Mouse (Mus musculus): Measurements from ENCODE around the gene Zfyve26. TPM values are rescaled to one million over a fixed set of nuclear protein-coding genes. Genes with fewer than 3 reads are reported as not detected.
"Not testable (repeated sequence)": the region's sequence is repeated elsewhere in the genome, so short reads cannot be mapped to it uniquely, and the experiment has no call there.

Gene Zfyve26
- 10.7 and 11.8 TPM in 2 replicates for polyA plus RNA-seq (2015; fragmentation: Nextera tagmentation; extraction: Ambion mirVana)

DNA sequence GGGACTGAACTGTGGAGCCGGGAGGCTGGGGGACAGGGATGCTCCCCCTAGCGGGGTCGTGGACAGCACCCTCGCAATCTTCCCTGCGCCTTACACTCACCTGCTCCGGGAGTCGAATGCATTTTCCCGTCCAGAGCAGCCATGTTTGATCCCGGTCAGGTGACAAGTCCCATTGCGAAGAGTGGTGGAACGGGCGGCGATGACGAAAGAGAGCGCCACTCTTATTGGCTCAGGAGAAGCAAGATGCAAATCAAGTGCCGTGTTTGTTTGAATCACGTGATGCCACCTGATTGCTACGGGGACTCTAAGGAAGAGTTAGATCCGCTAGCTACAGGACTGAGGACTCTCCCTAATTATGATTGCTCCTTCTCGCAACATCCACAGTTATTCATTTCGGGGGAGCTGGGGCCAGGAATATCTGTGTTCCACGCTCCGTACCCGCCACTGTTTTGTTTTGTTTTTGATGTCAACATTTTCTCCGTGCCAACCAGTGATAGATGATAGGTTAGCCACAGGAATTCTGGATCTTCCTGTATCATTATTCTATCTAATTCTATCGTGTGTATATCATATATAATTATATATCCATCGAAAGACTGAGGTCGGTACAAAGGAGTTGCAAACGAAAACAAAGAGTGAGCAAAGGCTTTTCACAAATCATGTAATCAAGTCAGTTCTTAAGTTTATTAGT lies at the start of gene Zfyve26:
Gene Zfyve26 (minus strand): TSS at position 179 of the 691 bp plus-strand sequence.
- Histone ChIP-seq H3K9me3 (no peaks in the 10 kb centered on the region), H3K4me2 (peak within 1 kb of the TSS; percentile 86), H3K27me3 (no peaks in the 10 kb centered on the region), H3K4me1 (replicated peaks) (peaks cover 25% of the 10 kb centered on the region), H3K36me3 (peaks cover 6% of the 10 kb centered on the region), H3K4me3 (peak within 1 kb of the TSS; percentile 72), H3K27ac (peak within 1 kb of the TSS; percentile 77), H3K9ac (peak within 1 kb of the TSS; percentile 81)
- under 1% methylated on average over 29 of the region's 29 CpGs for WGBS
- ATAC-seq (ENCODE audit: low FRiP score), result peak; percentile 98

DNA sequence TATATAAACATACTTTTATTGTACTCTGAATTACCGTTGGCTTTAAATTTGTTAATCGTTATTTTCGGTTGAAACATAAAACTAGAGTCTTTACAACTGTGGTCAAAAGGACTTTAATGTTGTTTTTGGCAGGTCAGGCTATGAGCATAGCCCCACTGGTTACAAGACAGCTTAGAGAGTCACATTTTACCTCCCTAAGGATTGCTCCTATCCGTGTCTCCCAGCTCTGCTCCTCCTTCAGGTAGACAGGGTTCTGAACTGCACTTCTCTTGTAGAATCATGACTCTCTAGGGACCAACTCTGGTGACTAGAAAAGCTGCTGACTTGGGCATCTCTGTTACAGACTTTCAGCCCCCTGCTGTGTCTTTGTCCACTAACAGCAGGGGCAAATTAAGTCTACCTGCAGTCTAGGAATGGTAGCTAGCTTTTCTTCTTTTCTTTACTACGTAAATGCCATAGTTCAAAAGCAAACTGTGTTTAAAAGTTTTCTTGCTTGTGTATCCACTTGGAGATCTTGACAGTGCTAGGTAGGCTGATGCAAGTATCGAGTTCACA lies 45.3 kb upstream of the Zfyve26 start:
- Histone ChIP-seq H3K4me1 (replicated peaks) (no peaks in the 10 kb centered on the region; the same call in 1 of the 2 replicates), H3K9ac (no peak overlapping the region), H3K27ac (no peak overlapping the region), H3K27me3 (no peaks in the 10 kb centered on the region), H3K4me2 (no peak overlapping the region), H3K4me3 (no peak overlapping the region), H3K9me3 (no peaks in the 10 kb centered on the region), H3K36me3 (no peaks in the 10 kb centered on the region)
- ATAC-seq (ENCODE audit: low FRiP score), result no peak
- WGBS, result 62% methylated on average over 6 of the region's 6 CpGs

DNA sequence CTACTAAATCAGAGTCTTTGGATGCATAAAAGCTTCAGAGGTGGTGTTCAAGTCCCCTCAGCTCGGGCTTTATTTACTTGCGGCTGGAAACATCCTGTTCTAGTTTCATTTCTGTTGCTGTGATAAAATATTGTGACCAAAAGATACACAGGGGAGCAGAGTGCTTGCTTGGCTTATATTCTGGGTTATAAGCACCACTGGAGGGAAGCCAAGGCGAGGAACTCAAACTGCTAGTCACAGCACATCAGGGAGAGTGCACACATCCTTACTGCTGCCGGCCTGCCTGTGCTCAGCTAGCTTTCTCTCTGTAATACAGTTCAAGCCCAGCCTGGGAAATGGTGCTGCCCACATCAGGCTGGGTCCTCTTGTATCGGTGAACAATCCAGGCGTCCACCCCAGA lies 44.4 kb upstream of the Zfyve26 start:
- H3K36me3 ChIP-seq, result no peaks in the 10 kb centered on the region
- ATAC-seq (ENCODE audit: low FRiP score), result no peak
- no peaks in the 10 kb centered on the region for H3K27me3 ChIP-seq
- no peak overlapping the region for H3K27ac ChIP-seq
- H3K9me3 ChIP-seq, result no peaks in the 10 kb centered on the region
- H3K4me3 ChIP-seq, result no peak overlapping the region
- no peak overlapping the region for H3K9ac ChIP-seq
- 80% methylated on average over 6 of the region's 6 CpGs for WGBS
- no peak overlapping the region for H3K4me2 ChIP-seq
- H3K4me1 ChIP-seq (replicated peaks), result no peaks in the 10 kb centered on the region; the same call in 1 of the 2 replicates

DNA sequence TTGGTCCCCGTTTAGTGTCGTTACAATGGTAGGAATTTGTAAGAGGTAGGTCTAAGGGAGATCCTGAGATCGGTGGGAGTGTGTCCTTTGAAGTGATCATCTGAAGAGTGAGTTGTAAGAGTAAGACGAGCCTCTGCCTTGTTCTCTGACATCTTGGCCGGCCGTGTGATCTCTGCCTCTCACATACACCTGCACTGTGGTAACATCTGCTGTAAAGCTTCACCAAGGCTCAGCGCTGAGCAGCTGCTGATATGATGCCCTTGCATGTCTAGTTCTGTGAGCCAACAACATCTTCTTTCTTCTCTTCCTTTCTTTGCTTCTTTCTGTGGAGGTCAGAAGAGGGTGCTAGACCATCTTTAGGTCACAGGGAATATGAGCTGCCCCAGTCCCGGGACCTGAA lies 42.7 kb upstream of the Zfyve26 start:
- Histone ChIP-seq H3K4me2 (no peak overlapping the region), H3K36me3 (peaks cover 4% of the 10 kb centered on the region), H3K27me3 (no peaks in the 10 kb centered on the region), H3K9me3 (0 out of 2 replicates have a peak, but pooled peaks cover 5% of the 10 kb centered on the region), H3K4me3 (no peak overlapping the region), H3K4me1 (replicated peaks) (no peaks in the 10 kb centered on the region; the same call in 1 of the 2 replicates), H3K9ac (no peak overlapping the region), H3K27ac (no peak overlapping the region)
- no peak for ATAC-seq (ENCODE audit: low FRiP score)
- WGBS, result 91% methylated on average over 8 of the region's 8 CpGs

DNA sequence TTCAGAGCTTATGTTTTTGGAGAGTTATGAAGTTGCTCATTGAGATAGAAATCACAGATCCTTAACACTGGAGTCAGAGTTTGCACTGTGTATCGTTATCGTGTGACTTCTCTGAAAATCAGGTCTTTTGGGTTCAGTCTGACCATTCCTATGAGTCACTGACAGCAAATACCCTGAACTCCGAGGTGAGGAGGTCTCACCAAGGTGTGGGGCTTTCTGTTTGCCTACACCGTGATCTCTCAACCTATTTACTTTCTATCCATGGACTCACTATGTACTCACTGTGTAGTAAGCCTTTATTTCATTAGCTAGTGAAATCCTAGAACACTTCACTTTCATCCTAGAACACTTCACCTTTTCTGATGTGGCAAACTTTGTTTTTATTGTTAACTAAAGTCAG lies 35.6 kb upstream of the Zfyve26 start:
- Histone ChIP-seq H3K27ac (no peak overlapping the region), H3K9me3 (0 out of 2 replicates have a peak, but pooled peaks cover 5% of the 10 kb centered on the region), H3K4me3 (no peak overlapping the region), H3K27me3 (no peaks in the 10 kb centered on the region), H3K36me3 (peaks cover 4% of the 10 kb centered on the region), H3K4me2 (no peak overlapping the region), H3K9ac (no peak overlapping the region), H3K4me1 (replicated peaks) (no peaks in the 10 kb centered on the region)
- no peak for ATAC-seq (ENCODE audit: low FRiP score)
- 92% methylated on average over 4 of the region's 4 CpGs for WGBS

DNA sequence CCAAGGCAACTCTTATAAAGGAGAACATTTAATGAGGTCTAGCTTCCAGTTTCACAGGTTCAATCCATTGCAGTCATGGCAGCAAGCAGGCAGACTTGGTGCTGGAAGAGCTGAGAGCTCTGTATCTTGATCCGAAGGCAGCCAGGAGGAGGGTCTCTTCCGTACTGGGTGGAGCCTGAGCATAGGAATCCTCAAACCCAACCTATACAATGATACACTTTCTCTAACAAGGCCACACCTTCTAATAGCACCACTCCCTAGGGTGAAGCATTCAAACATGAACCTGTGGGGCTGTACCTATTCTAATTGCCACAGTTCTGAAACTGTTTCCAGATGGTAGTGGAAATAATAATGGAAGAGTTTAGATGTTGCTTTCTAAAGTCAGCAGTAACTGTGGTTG lies 34.5 kb upstream of the Zfyve26 start:
- ATAC-seq (ENCODE audit: low FRiP score), result no peak
- Histone ChIP-seq H3K4me3 (no peak overlapping the region), H3K9ac (no peak overlapping the region), H3K27me3 (no peaks in the 10 kb centered on the region), H3K36me3 (peaks cover 4% of the 10 kb centered on the region), H3K9me3 (0 out of 2 replicates have a peak, but pooled peaks cover 5% of the 10 kb centered on the region), H3K4me1 (replicated peaks) (no peaks in the 10 kb centered on the region), H3K27ac (no peak overlapping the region), H3K4me2 (no peak overlapping the region)
- 83% methylated on average over 2 of the region's 2 CpGs for WGBS

DNA sequence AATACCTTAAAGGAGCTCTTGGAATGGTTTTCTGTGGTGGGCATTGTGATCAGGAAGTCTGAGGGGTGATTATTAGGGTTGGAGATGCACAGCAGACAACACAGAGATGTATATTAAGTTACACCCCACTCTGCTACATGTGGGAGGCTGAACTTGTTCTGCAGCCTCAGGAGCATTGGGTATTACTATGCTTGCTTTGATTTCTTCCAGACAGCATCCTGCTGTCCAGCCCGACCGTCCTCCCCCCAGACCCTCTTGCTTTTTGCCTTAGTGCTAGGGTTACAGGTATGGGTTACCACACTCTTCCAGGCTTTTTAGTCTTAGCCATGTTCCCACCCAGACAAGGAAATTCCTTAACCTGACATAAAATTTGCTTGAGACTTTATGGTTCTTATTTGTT lies 31.8 kb upstream of the Zfyve26 start:
- Histone ChIP-seq H3K27me3 (no peaks in the 10 kb centered on the region), H3K27ac (no peak overlapping the region), H3K4me1 (replicated peaks) (no peaks in the 10 kb centered on the region), H3K4me2 (no peak overlapping the region), H3K9ac (no peak overlapping the region), H3K36me3 (no peaks in the 10 kb centered on the region), H3K4me3 (no peak overlapping the region), H3K9me3 (no peaks in the 10 kb centered on the region)
- WGBS, result 95% methylated on average over 2 of the region's 2 CpGs
- no peak for ATAC-seq (ENCODE audit: low FRiP score)

DNA sequence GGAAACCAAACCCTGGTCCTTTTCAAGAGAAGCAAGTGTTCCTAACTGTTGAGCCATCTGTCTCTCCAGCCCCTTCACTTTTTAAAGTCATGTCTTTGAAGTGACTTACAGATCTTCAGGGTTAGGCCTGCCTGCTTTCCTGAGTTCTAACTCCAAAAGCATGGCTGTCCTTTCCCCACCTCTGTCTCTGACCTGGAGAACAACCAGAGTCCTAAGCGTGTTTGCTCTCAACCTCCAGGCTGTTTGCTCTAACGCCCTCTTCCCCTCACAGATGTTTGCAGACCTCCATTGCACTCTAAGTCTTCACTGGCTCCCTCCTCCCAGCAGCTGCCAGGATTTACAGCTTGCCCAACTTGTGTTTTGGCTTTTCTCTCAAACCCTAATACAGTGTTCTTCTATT lies 30.6 kb upstream of the Zfyve26 start:
- H3K9me3 ChIP-seq, result no peaks in the 10 kb centered on the region
- 80% methylated on average over 2 of the region's 2 CpGs for WGBS
- ATAC-seq (ENCODE audit: low FRiP score), result no peak

DNA sequence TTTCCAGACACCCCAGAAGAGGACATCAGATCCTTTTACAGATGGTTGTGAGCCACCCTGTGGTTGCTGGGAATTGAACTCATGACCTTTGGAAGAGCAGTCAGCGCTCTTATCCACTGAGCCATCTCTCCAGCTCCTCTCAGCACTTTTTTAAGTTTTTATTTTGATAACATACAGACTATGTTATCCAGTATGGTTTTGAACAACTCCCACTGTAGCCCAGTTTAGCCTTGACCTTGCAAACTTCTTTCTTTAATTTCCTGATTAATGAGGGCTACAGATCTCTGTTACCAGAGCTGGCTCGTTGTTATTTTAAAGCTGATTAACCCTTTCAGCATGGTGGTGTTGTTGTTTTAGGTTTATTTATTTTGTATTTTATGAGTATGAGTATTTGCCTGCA lies 30.1 kb upstream of the Zfyve26 start:
- H3K9ac ChIP-seq, result no peak overlapping the region
- WGBS, result 63% methylated on average over 2 of the region's 2 CpGs
- no peaks in the 10 kb centered on the region for H3K9me3 ChIP-seq
- no peak for ATAC-seq (ENCODE audit: low FRiP score)
- no peak overlapping the region for H3K4me3 ChIP-seq
- H3K4me1 ChIP-seq (replicated peaks), result no peaks in the 10 kb centered on the region
- H3K36me3 ChIP-seq, result no peaks in the 10 kb centered on the region
- H3K27ac ChIP-seq, result no peak overlapping the region
- H3K4me2 ChIP-seq, result no peak overlapping the region
- no peaks in the 10 kb centered on the region for H3K27me3 ChIP-seq

More for the DNA sequence above, 30.6 kb upstream of the Zfyve26 start:
- no peaks in the 10 kb centered on the region for H3K4me1 ChIP-seq (replicated peaks)
- H3K4me3 ChIP-seq, result no peak overlapping the region
- H3K27me3 ChIP-seq, result no peaks in the 10 kb centered on the region
- no peak overlapping the region for H3K9ac ChIP-seq
- H3K36me3 ChIP-seq, result no peaks in the 10 kb centered on the region
- no peak overlapping the region for H3K4me2 ChIP-seq
- H3K27ac ChIP-seq, result no peak overlapping the region

DNA sequence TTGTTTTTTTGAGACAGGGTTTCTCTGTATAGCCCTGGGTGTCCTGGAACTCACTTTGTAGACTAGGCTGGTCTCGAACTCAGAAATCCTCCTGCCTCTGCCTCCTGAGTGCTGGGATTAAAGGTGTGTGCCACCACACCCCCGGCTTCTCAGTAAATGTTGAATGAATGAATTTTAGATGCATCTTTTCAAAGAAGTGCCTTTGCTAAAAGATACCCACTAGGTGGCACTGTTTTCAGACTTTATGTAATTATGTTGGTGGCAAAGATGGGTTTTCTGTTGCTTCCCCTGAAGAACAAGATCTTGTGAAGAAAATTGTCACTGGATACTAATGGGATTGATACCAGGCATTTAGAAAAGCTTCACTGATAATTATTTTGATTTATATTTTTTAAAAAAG lies 26.4 kb upstream of the Zfyve26 start:
- not testable (repeated sequence) for H3K9me3 ChIP-seq; H3K4me2 ChIP-seq; H3K27ac ChIP-seq; H3K27me3 ChIP-seq; H3K9ac ChIP-seq; H3K4me1 ChIP-seq (replicated peaks); H3K36me3 ChIP-seq; H3K4me3 ChIP-seq; ATAC-seq (ENCODE audit: low FRiP score)
- 66% methylated on average over 2 of the region's 2 CpGs for WGBS

DNA sequence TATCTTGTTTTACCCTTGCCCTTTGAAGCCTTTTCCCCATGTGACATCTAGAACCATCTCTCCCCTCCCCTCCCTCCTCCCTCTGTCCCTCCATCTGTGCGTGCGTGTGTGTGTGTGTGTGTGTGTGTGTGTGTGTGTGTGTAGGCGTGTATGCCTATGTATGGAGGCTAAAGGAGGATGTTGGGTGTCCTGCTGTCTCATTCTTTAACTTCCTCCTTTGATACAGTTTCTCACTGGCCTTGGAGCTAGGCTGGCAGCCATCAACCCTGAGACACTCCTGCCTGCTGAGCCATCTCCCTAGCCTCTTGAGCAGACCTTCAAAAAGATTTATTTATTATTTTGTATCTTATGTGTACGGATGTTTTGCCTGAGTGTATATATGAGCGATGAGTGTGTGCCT lies 24.8 kb upstream of the Zfyve26 start:
- H3K4me3 ChIP-seq, result no peak overlapping the region
- no peaks in the 10 kb centered on the region for H3K4me1 ChIP-seq (replicated peaks)
- H3K27ac ChIP-seq, result no peak overlapping the region
- no peak overlapping the region for H3K4me2 ChIP-seq
- H3K27me3 ChIP-seq, result no peaks in the 10 kb centered on the region
- no peak for ATAC-seq (ENCODE audit: low FRiP score)
- 83% methylated on average over 5 of the region's 5 CpGs for WGBS
- H3K9me3 ChIP-seq, result no peaks in the 10 kb centered on the region
- H3K9ac ChIP-seq, result no peak overlapping the region
- no peaks in the 10 kb centered on the region for H3K36me3 ChIP-seq

DNA sequence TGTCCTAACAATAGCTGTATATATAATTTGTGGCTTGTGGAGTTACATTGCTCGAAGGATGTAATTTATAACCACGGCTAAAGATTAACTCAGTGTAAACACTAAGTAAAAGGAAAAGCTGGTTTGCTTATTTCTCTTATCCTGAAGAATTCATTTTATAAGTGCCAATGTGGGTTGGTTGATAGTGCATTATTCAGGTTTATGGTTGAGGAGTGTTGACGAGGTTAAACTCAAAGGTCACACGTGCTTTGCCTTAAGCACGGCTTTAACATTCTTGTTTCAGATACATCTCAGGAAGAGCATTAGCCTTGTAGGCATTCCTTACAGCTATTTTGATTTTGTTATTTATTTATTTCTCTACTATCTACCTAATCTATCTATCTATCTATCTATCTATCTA lies 21.2 kb upstream of the Zfyve26 start:
- no peaks in the 10 kb centered on the region for H3K4me1 ChIP-seq (replicated peaks)
- no peaks in the 10 kb centered on the region for H3K9me3 ChIP-seq
- no peaks in the 10 kb centered on the region for H3K36me3 ChIP-seq
- WGBS, result 97% methylated on average over 5 of the region's 5 CpGs
- H3K4me3 ChIP-seq, result no peak overlapping the region
- H3K9ac ChIP-seq, result no peak overlapping the region
- ATAC-seq (ENCODE audit: low FRiP score), result no peak
- H3K27ac ChIP-seq, result no peak overlapping the region
- H3K4me2 ChIP-seq, result no peak overlapping the region
- no peaks in the 10 kb centered on the region for H3K27me3 ChIP-seq

DNA sequence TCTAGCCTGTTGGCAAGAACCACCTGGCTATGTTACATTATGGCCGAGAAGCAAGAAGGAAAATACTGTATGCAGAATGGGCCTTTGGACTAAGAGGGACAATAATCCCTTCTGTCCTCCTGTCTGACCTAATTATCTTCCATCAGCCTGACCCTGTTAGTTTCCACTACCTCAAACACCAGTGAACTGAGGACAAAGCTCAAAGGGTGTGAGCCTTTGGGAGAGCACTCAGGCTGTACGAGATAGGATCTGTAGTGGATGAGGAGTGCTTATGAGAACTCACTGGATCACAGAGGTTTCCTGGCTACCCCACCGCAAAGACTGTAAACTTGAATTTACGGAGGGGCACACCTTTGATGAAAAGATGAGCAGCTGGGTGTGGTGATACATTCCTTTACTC lies 17.6 kb upstream of the Zfyve26 start:
- Histone ChIP-seq H3K36me3 (no peaks in the 10 kb centered on the region), H3K9ac (no peak overlapping the region), H3K4me1 (replicated peaks) (no peaks in the 10 kb centered on the region), H3K4me3 (no peak overlapping the region), H3K9me3 (no peaks in the 10 kb centered on the region), H3K27ac (no peak overlapping the region), H3K4me2 (no peak overlapping the region), H3K27me3 (no peaks in the 10 kb centered on the region)
- 88% methylated on average over 4 of the region's 4 CpGs for WGBS
- no peak for ATAC-seq (ENCODE audit: low FRiP score)

All from hindbrain, embryonic 13.5 days (tissue).